In the genomic region with DNA sequence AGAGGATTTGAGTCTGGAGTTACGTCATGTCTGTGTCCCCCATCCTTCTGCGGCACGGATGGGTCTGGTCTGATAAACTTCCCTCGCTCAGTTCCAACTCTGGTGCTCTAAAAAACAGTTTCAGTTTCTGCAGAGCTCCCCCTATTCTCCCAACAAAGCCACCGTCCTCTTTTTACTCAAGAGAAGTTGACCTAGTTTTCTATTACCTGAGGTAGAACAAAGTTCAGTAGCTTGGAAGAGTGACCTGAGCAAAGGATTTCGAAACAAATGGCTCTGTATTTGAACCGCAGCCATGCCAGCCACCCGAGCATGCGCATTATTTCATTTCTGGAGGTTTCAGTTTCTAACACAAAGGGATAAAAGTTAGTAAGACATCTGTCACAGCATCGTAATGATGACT, we compare ENCODE assay signal across 20 mouse cellular contexts. TPM values are rescaled to one million over a fixed set of nuclear protein-coding genes. Genes with fewer than 3 reads are reported as not detected.
DNase-seq lines count a peak whose midpoint lies in the region; ATAC-seq lines count a peak whose summit lies in the region.
"Had no signal": no experiment of that assay in that cellular context is flagged by ENCODE, and none has a peak within 500 bp of the region (broad histone marks: within the 10 kb centered on the region; RNA-seq: fewer than 3 reads in every experiment).

No protein-coding gene starts in this region.

- no peaks in the 10 kb centered on the region for H3K4me1 ChIP-seq in intestine, embryonic 15.5 days (replicated peaks)
- no peaks in the 10 kb centered on the region for H3K4me1 ChIP-seq in liver, embryonic 13.5 days (replicated peaks)
- H3K4me1 ChIP-seq: heart, embryonic 13.5 days; lung, embryonic 15.5 days had no signal

- WGBS in intestine, embryonic 15.5 days: 70% methylated on average over 10 of the region's 10 CpGs
- WGBS in liver, embryonic 13.5 days (ENCODE audit: insufficient replicate concordance): 70% methylated on average over 10 of the region's 10 CpGs

- no peak overlapping the region for H3K4me3 ChIP-seq in intestine, embryonic 15.5 days (replicated peaks)
- no peak overlapping the region for H3K4me3 ChIP-seq in liver, embryonic 13.5 days (replicated peaks)
- H3K4me3 ChIP-seq: heart, embryonic 13.5 days; left cerebral cortex, adult 2 months; lung, embryonic 15.5 days had no signal

- peak overlapping the region; percentile 25; the same call in 1 of the 2 replicates for H3K4me2 ChIP-seq in intestine, embryonic 15.5 days (replicated peaks)
- H3K4me2 ChIP-seq in liver, embryonic 13.5 days: no peak overlapping the region
- H3K4me2 ChIP-seq: heart, embryonic 13.5 days; hindbrain, embryonic 14.5 days; lung, embryonic 15.5 days had no signal

- H3K9me3 ChIP-seq in intestine, embryonic 15.5 days: no peaks in the 10 kb centered on the region
- no peaks in the 10 kb centered on the region for H3K9me3 ChIP-seq in liver, embryonic 13.5 days (replicated peaks)
- H3K9me3 ChIP-seq: lung, embryonic 15.5 days had no signal

- ATAC-seq in intestine, embryonic 15.5 days: peak; percentile 76
- ATAC-seq in liver, embryonic 13.5 days (ENCODE audit: low read depth): peak; percentile 68
- no peak for ATAC-seq in CD4-positive, CD25-positive, alpha-beta regulatory T cell, adult 4 months

- H3K36me3 ChIP-seq in intestine, embryonic 15.5 days: no peaks in the 10 kb centered on the region
- H3K36me3 ChIP-seq in liver, embryonic 13.5 days: no peaks in the 10 kb centered on the region
- H3K36me3 ChIP-seq: heart, embryonic 13.5 days; lung, embryonic 15.5 days had no signal

- H3K9ac ChIP-seq in intestine, embryonic 15.5 days: no peak overlapping the region
- no peak overlapping the region for H3K9ac ChIP-seq in liver, embryonic 13.5 days
- H3K9ac ChIP-seq: heart, embryonic 13.5 days; hindbrain, embryonic 14.5 days; lung, embryonic 15.5 days had no signal

- H3K27me3 ChIP-seq in intestine, embryonic 15.5 days (replicated peaks): no peaks in the 10 kb centered on the region
- H3K27me3 ChIP-seq in liver, embryonic 13.5 days: no peaks in the 10 kb centered on the region
- H3K27me3 ChIP-seq: heart, embryonic 13.5 days; lung, embryonic 15.5 days had no signal

- H3K27ac ChIP-seq in intestine, embryonic 15.5 days: 0 out of 2 replicates have a peak overlapping the region, but pooled peaks have one; percentile 1
- peak overlapping the region; percentile 10 for H3K27ac ChIP-seq in liver, embryonic 13.5 days
- H3K27ac ChIP-seq: heart, embryonic 13.5 days; hindbrain, embryonic 14.5 days; left cerebral cortex, adult 2 months; lung, embryonic 15.5 days; stomach, postnatal 0 days had no signal

- peak; percentile 36 for DNase-seq in kidney, adult 18-20 months
- no peak for DNase-seq in kidney, postnatal 4 days
- DNase-seq in A20 (ENCODE audit: low read depth, low spot score): peak; percentile 69
- DNase-seq in liver, embryonic 13.5 days: no peak
- no peak for DNase-seq in frontal cortex, postnatal 25 days (ENCODE audit: low spot score in 2 of 2)
- no peak for DNase-seq in embryo, embryonic 11 days
- DNase-seq: adrenal gland, adult 8-10 months; cerebellum, postnatal 14 days; heart, adult 18-20 months; lung, postnatal 4 days; retina, postnatal 1 day; right cerebral cortex, postnatal 4 days; thymus, postnatal 14 days had no signal

RNA-seq across cellular contexts. Expression of gene Prep, which starts 49.2 kb away (rescaled TPM):
- 24.5 and 25.4 TPM in 2 replicates for polyA plus RNA-seq in intestine, embryonic 15.5 days (2015; fragmentation: Nextera tagmentation; extraction: Ambion mirVana)
- polyA plus RNA-seq in liver, embryonic 13.5 days (2015; fragmentation: Nextera tagmentation; extraction: Ambion mirVana): 11.8 and 14.2 TPM in 2 replicates
- polyA plus RNA-seq in CD4-positive, CD25-positive, alpha-beta regulatory T cell, adult 4 months (2017; shearing (Covaris generic)): 1 to 10 TPM; 2.5 to 3.4 TPM

Comparison
In these comparisons a context has a peak if more than half of its experiments do, and no peak if none do; other contexts are left out.
1. DNase-seq: peak in kidney, adult 18-20 months (single experiment) and A20 (single experiment); none in kidney, postnatal 4 days (0 of 2), liver, embryonic 13.5 days (single experiment), frontal cortex, postnatal 25 days (0 of 2) and embryo, embryonic 11 days (single experiment).